31 mouse cellular contexts compared by ENCODE assay signal in the genomic region with DNA sequence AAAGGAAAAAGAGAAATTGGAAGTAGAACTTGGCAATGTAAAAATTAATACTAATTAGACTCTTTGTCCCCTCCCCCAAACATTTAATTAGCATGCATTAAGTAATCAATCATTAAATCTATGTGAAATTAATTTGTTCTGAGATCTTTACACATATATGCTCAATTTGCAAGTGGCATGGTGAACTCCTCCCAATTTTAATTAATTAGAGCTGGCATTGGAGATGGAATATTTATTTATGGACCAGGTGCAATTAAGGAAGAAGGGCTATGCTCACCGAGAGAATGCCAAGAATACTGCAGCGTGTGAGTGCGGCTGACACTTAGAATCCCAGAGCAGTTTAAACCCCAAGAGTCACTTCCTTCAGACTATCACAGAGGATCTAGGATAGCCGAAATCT.
"Had no signal": no experiment of that assay in that cellular context is flagged by ENCODE, and none has a peak within 500 bp of the region (broad histone marks: within the 10 kb centered on the region; RNA-seq: fewer than 3 reads in every experiment).

No protein-coding gene starts in this region.

- H3K9me3 ChIP-seq: limb, embryonic 10.5 days; limb, embryonic 12.5 days; limb, embryonic 13.5 days; limb, embryonic 15.5 days; liver, embryonic 12.5 days; liver, embryonic 13.5 days; liver, embryonic 15.5 days; lung, embryonic 15.5 days; megakaryocyte, embryonic 14.5 days; midbrain, embryonic 10.5 days; midbrain, embryonic 12.5 days; midbrain, embryonic 13.5 days; midbrain, embryonic 15.5 days; neural tube, embryonic 12.5 days; neural tube, embryonic 13.5 days had no signal

- DNase-seq: left cerebral cortex, postnatal 4 days; liver; liver, embryonic 13.5 days; liver, postnatal 0 days; lung, adult 18-20 months; lung, adult 2 months; lung, embryonic 14.5 days; lung, postnatal 10 days; lung, postnatal 14 days; lung, postnatal 36 days; lung, postnatal 4 days; midbrain, embryonic 14.5 days had no signal

- H3K27me3 ChIP-seq: limb, embryonic 15.5 days; lung, embryonic 15.5 days; midbrain, embryonic 13.5 days; midbrain, embryonic 15.5 days; neural tube, embryonic 12.5 days had no signal

- H3K36me3 ChIP-seq: limb, embryonic 10.5 days; limb, embryonic 12.5 days; limb, embryonic 13.5 days; limb, embryonic 15.5 days; liver, embryonic 12.5 days; liver, embryonic 13.5 days; liver, embryonic 15.5 days; lung, embryonic 15.5 days; midbrain, embryonic 10.5 days; midbrain, embryonic 12.5 days; midbrain, embryonic 13.5 days; midbrain, embryonic 15.5 days; neural tube, embryonic 12.5 days; neural tube, embryonic 13.5 days had no signal

- H3K27ac ChIP-seq: limb, embryonic 10.5 days; limb, embryonic 12.5 days; limb, embryonic 13.5 days; limb, embryonic 15.5 days; liver, embryonic 12.5 days; liver, embryonic 13.5 days; liver, embryonic 14.5 days; liver, embryonic 15.5 days; lung, embryonic 15.5 days; macrophage; midbrain, embryonic 10.5 days; midbrain, embryonic 12.5 days; midbrain, embryonic 13.5 days; midbrain, embryonic 15.5 days; neural tube, embryonic 12.5 days; neural tube, embryonic 13.5 days had no signal

- H3K4me2 ChIP-seq: limb, embryonic 12.5 days; limb, embryonic 13.5 days; limb, embryonic 15.5 days; liver, embryonic 11.5 days; liver, embryonic 12.5 days; liver, embryonic 13.5 days; liver, embryonic 15.5 days; lung, embryonic 14.5 days; lung, embryonic 15.5 days; midbrain, embryonic 12.5 days; midbrain, embryonic 13.5 days; neural tube, embryonic 12.5 days had no signal

- H3K4me3 ChIP-seq: limb, embryonic 10.5 days; limb, embryonic 12.5 days; limb, embryonic 13.5 days; limb, embryonic 15.5 days; liver, embryonic 12.5 days; liver, embryonic 13.5 days; liver, embryonic 15.5 days; lung, embryonic 15.5 days; megakaryocyte, embryonic 14.5 days; midbrain, embryonic 10.5 days; midbrain, embryonic 12.5 days; midbrain, embryonic 13.5 days; midbrain, embryonic 15.5 days; myocyte; neural tube, embryonic 12.5 days; neural tube, embryonic 13.5 days had no signal

- H3K9ac ChIP-seq: limb, embryonic 12.5 days; limb, embryonic 13.5 days; limb, embryonic 15.5 days; liver, embryonic 12.5 days; liver, embryonic 13.5 days; liver, embryonic 14.5 days; liver, embryonic 15.5 days; liver, postnatal 0 days; lung, embryonic 14.5 days; lung, embryonic 15.5 days; midbrain, embryonic 12.5 days; midbrain, embryonic 15.5 days; neural tube, embryonic 12.5 days had no signal

- H3K4me1 ChIP-seq: neural tube, embryonic 12.5 days had no signal

- ATAC-seq: liver, embryonic 12.5 days; liver, postnatal 0 days; lung, postnatal 0 days; midbrain, embryonic 13.5 days; midbrain, embryonic 15.5 days had no signal
